Mouse (Mus musculus) heart, embryonic 11.5 days (tissue): Measurements from ENCODE around the gene Tmem45b. TPM values are rescaled to one million over a fixed set of nuclear protein-coding genes. Genes with fewer than 3 reads are reported as not detected.

ENCODE experiments used
- ATAC-seq: fragments of 200-750 bp; cut with Nextera tagmentation; replicated peaks from 2 replicates; pipeline ENCODE4 v1.8.0; 2017; ENCODE audit warnings: moderate library complexity; ENCODE audit not compliant: insufficient number of reproducible peaks, low FRiP score, low TSS enrichment
- H3K27ac ChIP-seq: fragments of 300-500 bp; sonication (generic); 2 replicates; pipeline ENCODE4 v1.5.1; 2014; ENCODE audit warnings: mild to moderate bottlenecking, low read depth, low read length
- H3K27me3 ChIP-seq: fragments of 300-500 bp; sonication (generic); 2 replicates; pipeline ENCODE4 v1.6.1; 2014; ENCODE audit warnings: mild to moderate bottlenecking, low read length, mixed read lengths; ENCODE audit not compliant: control insufficient read depth, insufficient read depth
- H3K36me3 ChIP-seq: fragments of 300-500 bp; sonication (generic); 2 replicates; pipeline ENCODE4 v1.6.1; 2014; ENCODE audit warnings: mild to moderate bottlenecking, low read length, moderate library complexity, mixed read lengths; ENCODE audit not compliant: control insufficient read depth, insufficient read depth
- H3K4me1 ChIP-seq: fragments of 300-500 bp; sonication (generic); 2 replicates; pipeline ENCODE4 v1.6.1; 2014; ENCODE audit warnings: low read length; ENCODE audit not compliant: control insufficient read depth, insufficient read depth
- H3K4me2 ChIP-seq: fragments of 300-500 bp; sonication (generic); 2 replicates; pipeline ENCODE4 v1.6.1; 2014; ENCODE audit warnings: mild to moderate bottlenecking, moderate library complexity
- H3K4me3 ChIP-seq: fragments of 300-500 bp; sonication (generic); 2 replicates; pipeline ENCODE4 v1.5.1; 2014; ENCODE audit warnings: low read depth, low read length
- H3K9ac ChIP-seq: fragments of 300-500 bp; sonication (generic); 2 replicates; pipeline ENCODE4 v1.6.1; 2014; ENCODE audit warnings: mild to moderate bottlenecking, low read depth, low read length, moderate library complexity
- H3K9me3 ChIP-seq: fragments of 300-500 bp; sonication (generic); replicated peaks from 2 replicates; pipeline ENCODE4 v1.6.1; 2016; ENCODE audit warnings: low read length; ENCODE audit not compliant: control insufficient read depth
- WGBS: fragments of 180-500 bp; shearing (Covaris S2); extraction: QIAGEN DNeasy Blood & Tissue Kit; methylation state at CpG from one replicate; pipeline ENCODE4 v1.1.7; 2014; ENCODE audit not compliant: insufficient replicate concordance; 5-methylcytosine and 5-hydroxymethylcytosine counted together
- polyA plus RNA-seq: library from polyadenylated mRNA; unstranded; fragments of >200 nt; fragmentation: Nextera tagmentation; extraction: Ambion mirVana; gene quantifications from 2 replicates; pipeline ENCODE4 v1.2.1, GENCODE M21; 2014

Gene Tmem45b
- polyA plus RNA-seq, 1 experiment from 2014 or later: not detected

DNA sequence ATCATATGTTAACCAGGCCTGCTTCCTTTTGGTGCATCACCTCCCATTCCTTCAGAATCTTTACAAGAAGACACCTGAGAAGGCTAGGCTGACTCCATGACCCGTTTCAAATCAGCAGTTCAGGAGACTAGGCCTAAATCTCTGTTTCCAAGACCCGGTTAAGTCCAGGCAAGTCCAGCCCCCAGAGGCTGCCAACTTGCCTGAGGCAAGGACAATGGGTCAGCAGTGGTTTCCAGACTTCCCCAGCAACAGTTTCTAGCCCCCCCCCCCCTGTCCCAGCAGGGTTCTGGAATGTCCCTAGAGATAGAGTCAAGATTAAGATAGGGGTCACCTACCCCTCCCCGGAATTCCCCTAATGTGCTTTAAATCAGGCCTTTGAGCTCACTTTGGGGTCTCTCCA, 22.8 kb downstream of the Tmem45b start:
- Histone ChIP-seq H3K36me3 (no peaks in the 10 kb centered on the region), H3K4me2 (no peak overlapping the region), H3K9me3 (no peaks in the 10 kb centered on the region), H3K4me3 (no peak overlapping the region), H3K27ac (no peak overlapping the region), H3K4me1 (no peaks in the 10 kb centered on the region), H3K9ac (no peak overlapping the region), H3K27me3 (no peaks in the 10 kb centered on the region)
- no peak for ATAC-seq
- 87% methylated on average over 3 of the region's 3 CpGs for WGBS

DNA sequence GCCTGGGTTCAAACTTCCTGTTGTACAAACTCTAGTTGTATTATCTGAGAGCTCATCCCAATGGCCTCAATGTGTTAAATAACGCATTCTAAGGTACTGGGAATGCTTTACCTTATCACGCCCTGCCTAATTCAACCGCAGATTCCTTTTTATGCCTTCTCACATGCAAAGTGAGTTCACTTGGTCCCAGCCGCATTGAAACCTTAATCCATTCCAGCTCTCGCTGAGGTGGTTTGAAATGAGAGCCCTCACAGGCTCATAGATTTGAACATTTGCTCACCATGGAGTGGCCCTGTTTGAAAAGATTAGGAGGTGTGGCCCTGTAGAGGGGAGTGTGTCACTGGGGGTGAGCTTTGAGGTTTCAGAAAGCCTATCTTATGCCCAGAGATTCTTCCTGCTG, 23.9 kb downstream of the Tmem45b start:
- Histone ChIP-seq H3K27ac (no peak overlapping the region), H3K4me1 (no peaks in the 10 kb centered on the region), H3K36me3 (no peaks in the 10 kb centered on the region), H3K9ac (no peak overlapping the region), H3K4me2 (no peak overlapping the region), H3K4me3 (no peak overlapping the region), H3K9me3 (no peaks in the 10 kb centered on the region), H3K27me3 (no peaks in the 10 kb centered on the region)
- ATAC-seq: no peak
- 79% methylated on average over 5 of the region's 5 CpGs for WGBS

DNA sequence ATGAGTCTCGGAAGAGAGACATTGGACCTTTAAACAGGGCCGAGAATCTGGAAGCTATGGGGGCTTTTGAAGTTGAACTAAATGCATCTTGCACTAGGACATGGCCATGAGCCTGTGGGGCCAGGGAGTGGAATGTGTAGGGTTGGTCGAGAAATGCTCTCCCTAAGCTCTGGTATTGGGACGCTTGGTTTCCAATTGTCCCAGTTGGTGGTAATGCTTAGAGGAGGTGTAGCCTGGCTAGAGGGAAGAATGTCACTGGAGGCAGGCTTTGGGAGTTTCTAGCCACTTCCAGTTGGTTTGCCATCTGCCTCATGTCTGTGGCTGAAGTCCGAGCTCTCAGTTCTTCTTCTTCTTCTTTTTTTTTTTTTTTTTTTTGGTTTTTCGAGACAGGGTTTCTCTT, 24.9 kb downstream of the Tmem45b start:
- Histone ChIP-seq H3K27ac (no peak overlapping the region), H3K9me3 (no peaks in the 10 kb centered on the region), H3K27me3 (no peaks in the 10 kb centered on the region), H3K4me3 (no peak overlapping the region), H3K9ac (no peak overlapping the region), H3K36me3 (no peaks in the 10 kb centered on the region), H3K4me1 (no peaks in the 10 kb centered on the region), H3K4me2 (no peak overlapping the region)
- ATAC-seq: no peak
- 80% methylated on average over 5 of the region's 6 CpGs for WGBS

DNA sequence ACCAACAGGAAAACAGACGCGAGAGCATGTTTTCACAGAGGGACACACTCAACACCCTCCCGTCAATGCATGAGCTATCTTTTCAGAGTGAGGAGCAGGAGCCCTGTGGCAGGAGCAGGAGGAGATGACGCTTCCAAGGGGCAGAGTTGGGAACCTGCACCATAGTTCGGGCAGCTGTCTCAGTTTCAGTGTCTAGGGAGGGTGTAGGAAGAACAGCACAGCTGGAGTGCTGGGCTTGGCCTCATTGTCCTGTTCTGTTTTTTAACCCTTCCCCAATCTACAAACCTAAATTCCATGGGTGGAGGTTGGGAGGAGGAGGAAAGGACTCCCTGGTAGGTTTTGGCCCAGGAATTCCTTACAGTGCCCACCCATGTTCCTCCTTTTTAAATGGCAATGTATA, 25.4 kb downstream of the Tmem45b start:
- 45% methylated on average over 5 of the region's 5 CpGs for WGBS
- ATAC-seq: no peak
- no peak overlapping the region for H3K27ac ChIP-seq
- no peak overlapping the region for H3K4me2 ChIP-seq
- H3K4me1 ChIP-seq: no peaks in the 10 kb centered on the region
- H3K27me3 ChIP-seq: no peaks in the 10 kb centered on the region
- H3K9me3 ChIP-seq: no peaks in the 10 kb centered on the region
- H3K9ac ChIP-seq: no peak overlapping the region
- no peaks in the 10 kb centered on the region for H3K36me3 ChIP-seq
- H3K4me3 ChIP-seq: no peak overlapping the region

DNA sequence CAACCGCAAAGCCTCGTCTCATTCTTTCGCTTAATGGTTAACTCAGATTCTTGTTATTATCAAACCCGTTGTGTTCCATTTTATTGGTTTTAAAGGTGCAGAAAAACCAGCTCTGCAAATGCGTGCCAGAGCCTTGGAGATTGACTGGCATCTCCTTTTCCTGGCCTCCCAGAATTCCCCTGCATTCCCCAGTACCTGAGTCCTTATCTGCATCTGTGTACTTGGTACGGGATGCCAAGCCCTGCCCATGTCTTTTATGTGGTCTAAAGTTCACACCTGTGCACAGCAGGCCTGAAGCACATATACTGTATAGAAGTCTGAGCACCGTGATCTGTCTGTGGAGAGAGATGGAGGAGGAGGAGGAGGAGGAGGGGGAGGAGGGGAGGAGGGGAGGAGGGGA, 26.4 kb downstream of the Tmem45b start:
- Histone ChIP-seq H3K27me3 (no peaks in the 10 kb centered on the region), H3K9me3 (no peaks in the 10 kb centered on the region), H3K4me3 (no peak overlapping the region), H3K4me1 (no peaks in the 10 kb centered on the region), H3K36me3 (no peaks in the 10 kb centered on the region), H3K27ac (no peak overlapping the region), H3K4me2 (no peak overlapping the region), H3K9ac (no peak overlapping the region)
- WGBS: 78% methylated on average over 7 of the region's 7 CpGs
- no peak for ATAC-seq

DNA sequence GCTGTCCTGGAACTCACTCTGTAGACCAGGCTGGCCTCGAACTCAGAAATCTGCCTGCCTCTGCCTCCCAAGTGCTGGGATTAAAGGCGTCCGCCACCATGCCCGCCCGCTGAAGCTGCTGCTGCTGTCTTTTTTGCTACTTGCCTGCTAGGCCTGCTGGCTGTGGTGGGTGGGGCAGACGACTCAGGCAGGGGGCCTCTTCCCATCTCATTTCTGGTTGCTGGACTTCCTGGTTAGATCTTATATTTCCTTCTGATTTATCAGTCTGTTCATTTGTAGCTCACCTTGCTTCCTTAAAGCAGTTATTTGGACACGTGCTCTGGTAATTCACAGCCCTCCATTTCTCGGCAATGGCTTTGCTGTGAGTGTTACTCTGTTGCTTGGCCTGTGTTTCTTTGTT, 28.8 kb downstream of the Tmem45b start:
- no peak overlapping the region for H3K27ac ChIP-seq
- no peaks in the 10 kb centered on the region for H3K27me3 ChIP-seq
- no peaks in the 10 kb centered on the region for H3K4me1 ChIP-seq
- H3K9ac ChIP-seq: no peak overlapping the region
- no peak for ATAC-seq
- H3K4me3 ChIP-seq: no peak overlapping the region
- no peaks in the 10 kb centered on the region for H3K36me3 ChIP-seq
- no peaks in the 10 kb centered on the region for H3K9me3 ChIP-seq
- H3K4me2 ChIP-seq: no peak overlapping the region
- 81% methylated on average over 8 of the region's 8 CpGs for WGBS

DNA sequence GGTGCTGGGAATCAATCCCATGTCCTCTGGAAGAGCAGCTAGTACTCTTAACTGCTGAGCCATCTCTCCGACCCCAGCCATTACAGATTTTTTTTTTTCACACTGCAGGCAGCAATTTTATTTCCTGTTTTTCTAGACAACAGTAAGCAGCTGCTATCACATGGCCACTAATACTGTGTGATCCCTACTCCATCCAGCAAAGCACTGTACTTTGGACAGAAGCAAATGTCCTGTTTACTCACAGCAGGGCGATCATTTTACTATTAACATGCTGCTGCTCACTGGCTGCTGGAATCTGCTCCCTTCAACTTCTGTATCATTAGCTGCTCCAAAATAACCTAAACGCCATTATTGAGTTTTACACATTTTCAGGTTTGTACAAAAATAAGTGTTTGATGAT, 30.8 kb downstream of the Tmem45b start:
- Histone ChIP-seq H3K4me2 (no peak overlapping the region), H3K4me3 (no peak overlapping the region), H3K36me3 (no peaks in the 10 kb centered on the region), H3K27ac (no peak overlapping the region), H3K27me3 (no peaks in the 10 kb centered on the region), H3K4me1 (no peaks in the 10 kb centered on the region), H3K9me3 (no peaks in the 10 kb centered on the region), H3K9ac (no peak overlapping the region)
- 76% methylated on average over 3 of the region's 3 CpGs for WGBS
- no peak for ATAC-seq

DNA sequence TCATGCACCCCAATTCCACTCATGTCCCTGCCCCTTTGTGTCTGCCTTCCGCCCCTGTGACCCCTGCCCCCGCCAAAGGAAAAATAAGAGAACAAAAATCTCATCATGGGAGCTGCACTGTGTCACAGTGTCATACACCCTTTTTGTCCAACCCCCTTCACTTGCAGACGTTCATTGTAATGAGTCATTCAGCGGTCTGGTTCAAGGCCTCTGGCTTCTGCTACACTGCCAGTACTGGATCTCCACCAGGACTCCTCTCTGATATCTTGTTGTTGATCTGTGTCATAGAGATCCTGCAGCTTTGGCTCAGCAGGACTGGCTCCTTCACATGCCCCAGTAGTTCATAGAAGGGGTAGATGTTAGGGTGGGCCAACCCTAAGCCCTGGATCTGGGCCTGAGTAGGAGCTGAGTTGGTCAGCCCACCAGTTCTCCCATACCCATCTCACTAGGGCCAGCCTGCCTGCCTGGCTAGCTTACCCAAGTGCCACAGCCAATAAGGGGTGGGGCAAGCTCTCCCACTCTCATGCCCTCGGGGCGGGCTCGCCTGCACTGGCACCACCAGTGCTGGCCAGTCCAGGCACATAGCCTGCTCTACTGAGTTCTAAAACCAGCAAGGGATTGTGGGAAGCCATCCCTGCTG, 31.8 kb downstream of the Tmem45b start:
- H3K4me3 ChIP-seq: no peak overlapping the region
- no peak overlapping the region for H3K27ac ChIP-seq
- no peaks in the 10 kb centered on the region for H3K4me1 ChIP-seq
- 74% methylated on average over 7 of the region's 7 CpGs for WGBS
- no peak overlapping the region for H3K9ac ChIP-seq
- H3K9me3 ChIP-seq: no peaks in the 10 kb centered on the region
- no peak overlapping the region for H3K4me2 ChIP-seq
- ATAC-seq: no peak
- no peaks in the 10 kb centered on the region for H3K36me3 ChIP-seq
- H3K27me3 ChIP-seq: no peaks in the 10 kb centered on the region

DNA sequence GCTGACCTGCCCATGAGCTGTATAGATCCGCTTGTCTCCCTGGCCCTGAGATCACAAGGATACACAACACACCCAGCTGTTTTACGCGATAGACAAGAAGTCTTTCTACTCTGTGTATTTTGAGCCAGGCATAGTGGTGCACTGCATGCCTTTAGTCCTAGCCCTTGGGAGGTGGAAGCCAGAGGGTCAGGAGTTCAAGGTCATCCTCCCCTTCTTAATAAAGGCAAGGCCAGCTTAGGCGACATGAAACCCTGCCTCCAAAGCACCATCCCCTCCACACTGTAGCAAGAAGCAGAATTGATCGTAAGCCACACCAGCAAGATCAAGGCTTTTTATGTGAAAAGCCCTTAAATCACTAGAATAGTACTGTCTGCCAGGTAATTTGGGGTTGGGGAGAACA, 32.5 kb downstream of the Tmem45b start:
- Histone ChIP-seq H3K9ac (no peak overlapping the region), H3K4me1 (no peaks in the 10 kb centered on the region), H3K36me3 (no peaks in the 10 kb centered on the region), H3K27ac (no peak overlapping the region), H3K4me3 (no peak overlapping the region), H3K4me2 (no peak overlapping the region), H3K27me3 (no peaks in the 10 kb centered on the region), H3K9me3 (no peaks in the 10 kb centered on the region)
- WGBS: 73% methylated on average over 5 of the region's 5 CpGs
- ATAC-seq: no peak
